8 mouse cellular contexts compared by ENCODE assay signal in genomic region chr16:11157721-11158120, GRCm38 (mm10). TPM values are rescaled to one million over a fixed set of nuclear protein-coding genes. Genes with fewer than 3 reads are reported as not detected.
DNase-seq lines count a peak whose midpoint lies in the region; ATAC-seq and TF ChIP-seq lines count a peak whose summit lies in the region.
"Not testable (repeated sequence)": the region's sequence is repeated elsewhere in the genome, so short reads cannot be mapped to it uniquely, and the experiment has no call there.

No protein-coding gene starts in this region.

- H3K36me3 ChIP-seq in spleen, adult 2 months (ENCODE audit: control insufficient read depth, insufficient read depth, low read length): peaks cover 32% of the 10 kb centered on the region
- H3K36me3 ChIP-seq in thymus, adult 2 months (ENCODE audit: control insufficient read depth, insufficient read depth, low read length): peaks cover 44% of the 10 kb centered on the region

- not testable (repeated sequence) for H3K27me3 ChIP-seq in spleen, adult 2 months (ENCODE audit: control insufficient read depth, insufficient read depth, low read length); thymus, adult 2 months (ENCODE audit: control insufficient read depth, insufficient read depth, low read length)

- ATAC-seq in inflammation-experienced regulatory T-cells, adult 6 months: peak; percentile 99

- not testable (repeated sequence) for H3K4me1 ChIP-seq in spleen, adult 2 months (ENCODE audit: control insufficient read depth, insufficient read depth, insufficient read length); thymus, adult 2 months (replicated peaks; ENCODE audit: control insufficient read depth, insufficient read depth, low read length)

- TF ChIP-seq CTCF in spleen, adult 2 months (IDR thresholded peaks at IDR 0.05; ENCODE audit: extremely low read depth, insufficient read depth, insufficient read length, insufficient replicate concordance); thymus, adult 2 months (IDR thresholded peaks at IDR 0.05; ENCODE audit: borderline replicate concordance, control insufficient read depth, extremely low read depth, insufficient read depth, low read length, poor library complexity): not testable (repeated sequence)

- 8% methylated on average over 2 of the region's 3 CpGs for WGBS in spleen, adult 2 months
- WGBS in thymus, adult 2 months: 8% methylated on average over 3 of the region's 3 CpGs

- not testable (repeated sequence) for H3K4me3 ChIP-seq in spleen, adult 2 months (ENCODE audit: extremely low read depth, insufficient read depth, insufficient read length); thymus, adult 2 months (ENCODE audit: control insufficient read depth, insufficient read depth, low read length)

- peak; percentile 59 for DNase-seq in 416B (ENCODE audit: low read depth)
- peak; percentile 83 for DNase-seq in CD4-positive, CD25-positive, alpha-beta regulatory T cell, adult 2 months (ENCODE audit: low read depth, low spot score)
- peak; percentile 84 for DNase-seq in T-cell, adult 2 months (ENCODE audit: low spot score)
- DNase-seq in naive thymus-derived CD4-positive, alpha-beta T cell, adult 2 months (ENCODE audit: low read depth): peak; percentile 92
- peak; percentile 24 to 65 for DNase-seq in spleen, adult 2 months (ENCODE audit: low read depth in 1 of 2, low spot score in 2 of 2)
- peak; percentile 70 for DNase-seq in thymus, adult 2 months
- peak; percentile 78 for DNase-seq in thymus, postnatal 25 days

- not testable (repeated sequence) for TF ChIP-seq POLR2A in spleen, adult 2 months (IDR thresholded peaks at IDR 0.05; ENCODE audit: low read depth, low read length); thymus, adult 2 months (IDR thresholded peaks at IDR 0.05; ENCODE audit: control insufficient read depth, extremely low read depth, insufficient read depth, low read length, poor library complexity)

- not testable (repeated sequence) for H3K27ac ChIP-seq in spleen, adult 2 months (ENCODE audit: insufficient read depth, low read length)
- peak overlapping the region; percentile 84 for H3K27ac ChIP-seq in thymus, adult 2 months (ENCODE audit: control insufficient read depth, insufficient read depth, low read length)

RNA-seq across cellular contexts. Expression of gene Zc3h7a, which starts 18.5 kb away (rescaled TPM):
- 100 to 1,000 TPM; 244 to 341 (median 268) TPM for polyA plus RNA-seq in inflammation-experienced regulatory T-cells, adult 6 months (2017; shearing (Covaris generic))
- 43.0 and 46.0 TPM in 2 replicates for polyA plus RNA-seq in spleen, adult 2 months (2012; rRNA removed)
- 114 and 116 TPM in 2 replicates for polyA plus RNA-seq in thymus, adult 2 months (2012; rRNA removed)

RNA-seq across cellular contexts. Expression of gene Txndc11, which starts 23.3 kb away (rescaled TPM):
- polyA plus RNA-seq in inflammation-experienced regulatory T-cells, adult 6 months (2017; shearing (Covaris generic)): 10 to 100 TPM in 1 of 3 experiments, 1 to 10 TPM in 2; 6.2 to 12.3 (median 9.7) TPM
- polyA plus RNA-seq in spleen, adult 2 months (2012; rRNA removed): 28.6 and 42.5 TPM in 2 replicates
- polyA plus RNA-seq in thymus, adult 2 months (2012; rRNA removed): 34.5 and 35.1 TPM in 2 replicates

RNA-seq across cellular contexts. Expression of gene Rsl1d1, which starts 45.4 kb away (rescaled TPM):
- polyA plus RNA-seq in inflammation-experienced regulatory T-cells, adult 6 months (2017; shearing (Covaris generic)): 100 to 1,000 TPM; 169 to 217 (median 194) TPM
- polyA plus RNA-seq in spleen, adult 2 months (2012; rRNA removed): 2.6 and 4.5 TPM in 2 replicates
- polyA plus RNA-seq in thymus, adult 2 months (2012; rRNA removed): 10.7 and 12.0 TPM in 2 replicates

Comparison
In these comparisons a context has a peak if more than half of its experiments do, and no peak if none do; other contexts are left out.
1. RNA of gene Rsl1d1, which starts 45.4 kb away (polyA plus RNA-seq): 169 to 217 TPM in inflammation-experienced regulatory T-cells, adult 6 months; 10.7 to 12.0 TPM in thymus, adult 2 months and 2.6 to 4.5 TPM in spleen, adult 2 months; every median in the first group is over 10 times any median in the second.
2. Peak in every context shown above with its lines, with median percentiles within 50 percentile points of each other: DNase-seq.